Mouse (Mus musculus): Measurements from ENCODE around the gene Rere.

Gene Rere

GRCm38 (mm10) chr4:150426880-150427476 lies 145.5 kb downstream of the Rere start:
- DNase-seq (ENCODE audit: low read depth, low spot score): no peak

GRCm38 (mm10) chr4:150428762-150429161 lies 147.3 kb downstream of the Rere start:
- no peak for DNase-seq (ENCODE audit: low read depth, low spot score)

DNA sequence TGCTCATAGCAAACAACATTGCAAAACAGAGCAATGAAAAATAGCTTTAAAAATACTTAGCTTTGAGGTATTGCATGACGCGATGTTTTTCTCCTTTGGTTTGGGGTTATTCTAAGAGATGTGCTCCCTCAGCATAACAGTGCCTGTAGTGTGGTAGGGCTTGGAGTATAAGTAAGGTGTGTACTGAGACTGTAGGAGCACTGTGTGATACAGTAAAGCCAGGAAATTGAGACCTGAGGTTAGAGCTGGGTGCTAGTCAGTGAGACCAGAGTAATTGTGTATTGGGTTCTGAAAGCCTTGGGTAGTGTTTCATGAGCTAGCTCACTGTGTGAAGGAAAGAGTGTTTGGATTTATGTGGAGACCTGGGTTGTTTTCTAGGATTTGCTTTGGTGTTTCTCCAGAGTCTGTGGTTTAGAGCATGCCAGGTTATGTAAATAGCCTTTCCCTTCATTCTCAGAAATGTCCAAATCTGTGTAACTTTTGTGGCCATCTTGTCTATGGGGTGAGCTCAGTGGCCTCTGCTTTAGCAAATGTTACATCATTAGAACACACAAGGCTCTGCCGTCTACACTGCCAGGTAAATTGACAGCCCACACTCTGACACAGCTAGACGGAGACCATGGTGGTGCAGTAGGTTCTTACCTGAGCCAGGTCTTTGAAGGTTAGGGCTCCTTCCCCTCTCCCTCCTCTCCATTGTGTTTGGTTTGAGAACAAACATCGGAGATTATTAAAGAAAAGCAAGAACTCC lies 152.6 kb downstream of the Rere start:
- no peak for DNase-seq (ENCODE audit: low read depth, low spot score)

GRCm38 (mm10) chr4:150435590-150435989 lies 154.1 kb downstream of the Rere start:
- no peak for DNase-seq (ENCODE audit: low read depth, low spot score)

DNA sequence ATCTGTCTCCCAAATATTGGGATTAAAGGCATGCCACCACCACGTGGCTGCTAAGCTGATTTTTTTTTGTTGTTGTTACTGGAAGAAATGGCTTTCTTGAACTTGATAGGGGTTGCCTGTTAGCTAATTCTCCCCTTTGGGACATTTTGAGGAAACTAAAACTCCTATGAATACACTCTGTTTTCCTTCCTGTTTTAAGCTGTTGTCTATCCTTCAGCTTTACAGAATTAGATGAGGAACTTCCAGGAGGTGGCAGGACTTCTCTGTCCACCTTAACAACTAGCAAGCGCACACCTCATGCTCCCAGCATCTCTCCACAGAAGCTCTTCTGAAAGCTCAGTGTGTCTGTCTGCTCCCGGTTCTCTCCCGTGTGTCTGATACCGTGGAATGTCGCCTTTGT lies 157.2 kb downstream of the Rere start:
- no peak for DNase-seq (ENCODE audit: low read depth, low spot score)

DNA sequence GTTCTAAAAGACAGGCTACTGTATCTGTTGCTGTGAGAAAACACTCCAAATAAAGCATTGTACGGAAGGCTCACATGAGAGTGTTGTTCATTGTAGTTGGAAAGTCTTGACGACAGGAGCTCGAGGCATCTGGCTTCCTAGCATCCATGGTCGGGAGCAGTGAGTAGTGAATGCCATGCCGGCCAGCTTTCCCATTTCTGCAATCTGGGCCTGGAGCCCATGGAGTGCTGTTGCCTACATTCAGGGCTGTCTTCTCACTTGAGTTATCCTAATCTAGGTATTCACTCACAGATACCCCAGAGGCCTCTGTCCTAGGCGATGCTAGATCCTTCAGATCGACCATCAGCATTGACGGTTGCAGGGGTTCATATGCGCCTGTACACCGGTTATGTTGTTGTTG lies 160.5 kb downstream of the Rere start:
- no peak for DNase-seq (ENCODE audit: low read depth, low spot score)

- no peak for DNase-seq (ENCODE audit: low read depth, low spot score)
Observed at GRCm38 (mm10) chr4:150444068-150444467, 162.6 kb downstream of the Rere start.

- DNase-seq (ENCODE audit: low read depth, low spot score): no peak
Observed at GRCm38 (mm10) chr4:150446617-150447016, 165.2 kb downstream of the Rere start.

- DNase-seq (ENCODE audit: low read depth, low spot score): no peak
Observed at GRCm38 (mm10) chr4:150447517-150447916, 166.1 kb downstream of the Rere start.

DNA sequence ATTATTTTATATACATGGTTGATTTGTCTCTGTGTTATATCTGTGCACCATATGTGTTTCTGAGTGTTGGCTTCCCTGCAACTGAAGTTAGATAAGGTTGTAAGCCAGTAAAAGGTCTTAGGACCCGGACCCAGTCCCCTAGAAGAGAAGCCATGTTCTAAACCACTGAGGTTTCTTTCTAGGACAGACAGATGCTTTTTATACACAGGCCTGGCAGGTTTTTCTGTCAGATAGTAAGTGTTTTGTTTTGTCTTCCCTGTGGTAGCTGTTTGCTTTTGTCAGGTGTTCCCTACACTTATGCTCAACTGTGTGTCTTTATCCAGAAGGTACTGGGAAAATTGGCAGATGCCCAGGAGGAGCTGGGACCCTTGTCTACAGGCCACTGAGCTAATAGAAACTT lies 167.0 kb downstream of the Rere start:
- no peak for DNase-seq (ENCODE audit: low read depth, low spot score)

GRCm38 (mm10) chr4:150450081-150450691 lies 168.7 kb downstream of the Rere start:
- no peak for DNase-seq (ENCODE audit: low read depth, low spot score)

DNA sequence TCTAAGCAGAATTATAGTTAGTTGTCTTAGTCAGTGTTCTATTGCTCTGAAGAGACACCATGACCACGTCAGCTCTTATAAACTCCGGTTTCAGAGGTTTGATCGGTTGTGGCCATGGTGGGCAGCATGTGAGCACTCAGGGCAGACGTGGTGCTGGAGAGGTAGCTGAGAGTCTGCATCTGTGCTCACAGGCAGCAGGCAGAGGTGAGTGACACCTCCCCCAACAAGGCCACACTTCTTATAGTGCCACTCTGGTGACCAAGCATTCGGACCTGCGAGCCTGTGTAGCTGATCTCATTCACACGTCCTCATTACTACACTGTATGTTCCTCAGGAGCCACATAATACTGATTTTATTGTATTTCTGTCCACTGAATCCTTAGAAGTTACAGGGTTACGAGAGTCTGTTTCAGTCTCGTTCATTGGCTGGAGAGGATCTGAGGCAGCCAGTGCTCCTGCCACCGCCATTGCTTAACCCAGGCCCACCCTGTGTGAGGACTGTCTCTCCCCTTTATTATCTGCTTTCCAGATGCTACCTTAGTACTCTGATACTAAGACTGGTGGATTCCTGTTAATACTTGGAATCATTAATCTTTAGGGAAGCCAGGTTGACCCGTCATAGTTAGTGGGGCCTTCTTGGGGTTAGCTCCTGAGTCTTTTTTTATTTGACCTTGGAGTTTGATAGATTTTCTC lies 170.9 kb downstream of the Rere start:
- DNase-seq (ENCODE audit: low read depth, low spot score): no peak

GRCm38 (mm10) chr4:150454571-150455306 lies 173.3 kb downstream of the Rere start:
- no peak for DNase-seq (ENCODE audit: low read depth, low spot score)

- no peak for DNase-seq (ENCODE audit: low read depth, low spot score)
Observed at GRCm38 (mm10) chr4:150455750-150456149, 174.3 kb downstream of the Rere start.

DNA sequence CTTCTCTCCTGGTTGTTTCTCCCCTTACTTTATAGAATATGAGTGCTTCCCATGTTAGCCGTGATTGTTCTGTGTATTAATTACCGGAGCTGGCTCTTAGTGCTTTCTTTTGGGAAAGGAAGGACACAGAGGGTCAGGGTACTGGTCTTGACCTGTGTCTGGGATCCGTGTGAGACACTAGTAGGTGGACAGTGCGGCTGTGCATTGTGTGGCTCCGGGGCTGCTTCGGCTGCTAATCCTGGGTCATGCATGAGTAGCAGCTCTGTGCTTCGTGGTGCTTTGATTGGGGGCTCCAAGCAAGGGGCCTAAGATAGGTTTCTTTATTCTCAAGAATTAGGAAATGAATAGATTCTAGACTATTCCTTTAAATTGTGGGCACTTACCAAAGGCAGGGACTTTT lies 175.0 kb downstream of the Rere start:
- DNase-seq (ENCODE audit: low read depth, low spot score): no peak

GRCm38 (mm10) chr4:150456886-150457285 lies 175.4 kb downstream of the Rere start:
- no peak for DNase-seq (ENCODE audit: low read depth, low spot score)

GRCm38 (mm10) chr4:150457353-150457752 lies 175.9 kb downstream of the Rere start:
- no peak for DNase-seq (ENCODE audit: low read depth, low spot score)

GRCm38 (mm10) chr4:150457771-150458170 lies 176.3 kb downstream of the Rere start:
- no peak for DNase-seq (ENCODE audit: low read depth, low spot score)

DNA sequence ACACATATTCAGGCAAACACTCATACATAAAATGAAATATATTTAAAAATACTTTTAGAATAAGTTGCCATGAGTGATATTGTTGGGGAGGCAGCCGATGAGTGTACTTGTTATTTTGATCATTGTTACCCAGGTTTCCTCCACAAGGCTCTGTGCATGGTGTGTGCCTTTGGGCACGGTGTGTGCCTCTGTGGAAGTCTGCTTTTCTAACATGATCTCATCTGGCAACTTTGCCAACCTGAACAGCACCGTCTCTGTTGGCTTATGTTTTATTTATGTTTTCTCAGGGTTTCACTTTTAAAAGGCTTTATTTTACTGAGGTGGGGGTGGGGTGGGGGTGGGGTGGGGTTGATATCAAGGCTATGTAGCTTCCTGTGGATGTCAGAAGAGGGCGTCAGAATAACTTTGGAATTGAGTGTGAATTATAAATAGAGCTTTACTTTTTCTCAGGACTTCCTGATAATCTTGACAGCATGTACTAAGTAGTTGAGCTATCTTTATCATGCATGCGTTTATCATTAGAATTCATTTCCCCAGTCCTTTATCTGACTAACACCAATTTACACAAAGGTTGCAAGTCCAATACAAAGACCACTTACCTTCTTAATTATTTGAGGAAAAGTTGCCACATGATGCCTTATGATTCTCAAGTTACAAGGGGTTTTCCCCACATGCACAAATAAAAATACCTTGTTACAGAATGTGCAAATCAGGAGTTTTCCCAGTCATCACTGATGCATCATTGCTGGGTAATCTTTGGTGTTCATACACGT lies 177.8 kb downstream of the Rere start:
- no peak for DNase-seq (ENCODE audit: low read depth, low spot score)

DNA sequence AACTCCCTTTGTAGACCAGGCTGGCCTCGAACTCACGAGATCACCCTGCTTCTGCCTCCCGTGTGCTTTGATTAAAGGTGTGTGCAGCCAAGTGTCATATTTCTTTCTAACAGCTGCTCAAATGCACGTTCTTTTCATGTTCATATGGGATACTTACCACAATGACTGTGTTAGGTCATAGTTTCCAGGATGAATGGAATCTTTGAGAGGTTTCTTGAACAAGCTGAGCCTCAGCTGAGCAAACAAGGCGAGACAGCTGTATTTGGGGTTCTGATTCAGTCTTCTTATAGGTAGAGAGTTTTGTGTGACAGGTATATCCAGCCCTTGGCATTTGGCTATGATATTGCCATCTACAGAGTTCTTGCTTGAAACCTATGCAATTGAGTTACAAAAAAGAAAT lies 179.0 kb downstream of the Rere start:
- no peak for DNase-seq (ENCODE audit: low read depth, low spot score)

- DNase-seq (ENCODE audit: low read depth, low spot score): no peak
Observed at GRCm38 (mm10) chr4:150461011-150461410, 179.6 kb downstream of the Rere start.

Measured in brain, embryonic 18.5 days (tissue).